Mouse (Mus musculus) left cerebral cortex, postnatal 36 days (tissue): ENCODE measurements around the gene Paxx. TPM values are rescaled to one million over a fixed set of nuclear protein-coding genes. Genes with fewer than 3 reads are reported as not detected.
"Not testable (repeated sequence)": the region's sequence is repeated elsewhere in the genome, so short reads cannot be mapped to it uniquely, and the experiment has no call there.

Source experiments
- DNase-seq, 2 experiments: peaks; one replicate each; pipeline ENCODE4 v3.0.0; 2021 to 2022; ENCODE audit warnings: low spot score in 2 of 2, mixed read lengths in 1 of 2
- intact Hi-C: fragments of 180-260 bp; cut with DNase I; formaldehyde crosslinking; loops from one replicate; pipeline ENCODE4 v1.15.1; 2025
- microRNA-seq: library from miRNA; unstranded; fragments of <30 nt; microRNA quantifications from one replicate; pipeline ENCODE4 v1.2.0, GENCODE M21; 2022
- total RNA-seq, 2 experiments: library from RNA; stranded (reverse); gene quantifications; 2 replicates each; pipeline ENCODE4 v1.2.3; 2021

Gene Paxx
- total RNA-seq, 2 experiments from 2014 or later = 72.8 to 75.8 TPM

DNA sequence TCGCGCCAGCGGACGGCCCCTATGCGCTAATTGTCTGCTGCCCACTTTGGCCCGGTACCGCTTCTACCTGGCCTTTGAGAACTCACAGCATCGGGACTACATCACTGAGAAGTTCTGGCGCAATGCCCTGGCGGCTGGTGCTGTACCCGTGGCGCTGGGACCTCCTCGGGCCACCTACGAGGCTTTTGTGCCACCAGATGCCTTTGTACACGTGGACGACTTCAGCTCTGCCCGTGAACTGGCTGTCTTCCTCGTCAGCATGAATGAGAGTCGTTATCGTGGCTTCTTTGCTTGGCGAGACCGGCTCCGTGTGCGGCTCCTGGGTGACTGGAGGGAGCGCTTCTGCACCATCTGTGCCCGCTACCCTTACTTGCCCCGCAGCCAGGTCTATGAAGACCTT is 35.4 kb downstream of the Paxx start:
- DNase-seq = no peak
- intact Hi-C loops = loop anchor here (5.0 to 10.0 kb wide), 2 partner anchors 69 to 122 kb away; partner anchors contain the start of genes Lcn12 and Traf2

DNA sequence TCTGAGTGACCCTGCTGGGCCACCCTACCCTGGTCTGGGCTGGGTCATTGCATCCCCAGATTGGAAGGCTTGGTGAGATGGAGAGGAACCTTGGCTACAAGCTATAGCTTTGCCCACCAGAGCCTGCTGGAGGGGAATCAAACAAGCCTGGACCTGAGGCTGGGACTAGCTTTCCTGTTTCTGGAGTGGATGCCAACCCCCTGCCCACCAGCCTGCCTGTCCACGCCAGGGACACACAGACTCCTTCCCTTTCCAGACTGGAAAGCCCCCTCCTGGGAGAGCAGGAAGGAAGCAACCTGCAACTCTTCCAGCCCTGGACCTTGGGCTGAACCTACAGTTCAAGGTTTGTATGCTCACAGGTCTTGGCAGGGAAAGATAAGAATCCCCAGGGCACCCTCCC is 37.3 kb downstream of the Paxx start:
- intact Hi-C loops = loop anchor here (10.0 kb wide), 1 partner anchor 71 kb away; the partner anchor contains the start of gene Lcn12
- no peak for DNase-seq

DNA sequence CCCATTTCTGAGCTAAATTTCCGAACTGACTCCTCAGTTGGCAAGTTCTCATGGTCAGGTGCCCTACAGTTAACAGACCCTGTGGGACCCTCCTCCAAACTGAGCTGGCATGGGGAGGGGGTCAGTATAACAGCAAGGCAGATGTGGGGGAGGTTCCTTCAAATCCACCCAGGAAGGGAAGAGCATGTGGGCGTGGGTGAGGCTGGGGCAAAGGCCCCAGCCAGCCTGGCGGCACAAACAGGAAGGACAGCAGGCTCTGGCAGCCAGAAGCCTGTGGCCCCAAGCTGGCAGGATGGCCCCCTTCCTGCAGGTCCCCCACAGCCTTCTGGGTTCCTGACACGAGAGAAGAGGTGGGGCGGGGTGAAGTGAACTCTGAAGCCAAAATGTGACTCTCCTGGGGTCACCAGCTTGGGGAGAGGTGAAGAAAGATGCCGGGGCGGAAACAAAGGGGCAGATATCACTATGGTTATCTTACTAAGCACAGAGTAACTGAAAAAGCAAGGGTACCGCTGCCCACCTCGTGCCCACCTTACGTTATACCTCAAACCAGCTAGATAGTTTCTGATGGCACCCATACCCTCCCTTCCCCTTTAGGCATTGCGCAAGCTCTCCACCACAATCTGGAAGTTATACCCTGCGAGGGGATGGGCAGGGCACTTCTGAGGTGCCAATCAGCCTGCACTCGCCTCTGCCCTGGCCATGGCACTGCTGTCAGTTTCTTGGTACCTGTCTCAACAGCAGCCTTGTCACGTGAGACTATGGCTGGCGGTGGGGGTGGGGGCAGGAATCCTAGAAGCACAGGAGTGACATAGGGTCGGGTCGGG is 38.1 kb downstream of the Paxx start, which contains the start of gene Fut7:
Gene Fut7 (plus strand): TSS at position 681 of the 824 bp plus-strand sequence.
- intact Hi-C loops = loop anchor here (10.0 kb wide), 1 partner anchor 72 kb away; the partner anchor contains the start of gene Lcn12

DNA sequence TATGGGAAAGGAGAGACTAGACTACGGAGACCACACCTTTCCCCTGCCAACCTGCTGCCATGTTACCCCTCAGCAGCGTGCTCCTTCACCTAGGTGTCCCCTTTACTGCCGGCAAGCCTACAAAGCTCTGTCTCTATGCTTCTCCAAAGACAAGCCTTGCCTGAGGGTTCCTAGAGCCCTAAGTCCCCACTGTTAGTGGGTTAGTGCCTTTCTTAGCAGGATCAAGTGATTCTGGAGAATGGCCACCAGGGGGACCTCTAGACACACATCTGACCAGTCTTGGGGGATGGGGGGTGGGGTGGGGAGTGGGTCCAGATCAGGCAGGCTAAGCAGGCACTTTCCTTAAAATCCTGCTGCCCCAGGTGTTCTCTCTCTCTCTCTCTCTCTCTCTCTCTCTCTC is 39.0 kb downstream of the Paxx start:
- intact Hi-C loops = loop anchor here (10.0 kb wide), 1 partner anchor 73 kb away; the partner anchor contains the start of gene Lcn12
- no peak for DNase-seq

More for the DNA sequence above, 38.1 kb downstream of the Paxx start, which contains the start of gene Fut7:
- no peak for DNase-seq

DNA sequence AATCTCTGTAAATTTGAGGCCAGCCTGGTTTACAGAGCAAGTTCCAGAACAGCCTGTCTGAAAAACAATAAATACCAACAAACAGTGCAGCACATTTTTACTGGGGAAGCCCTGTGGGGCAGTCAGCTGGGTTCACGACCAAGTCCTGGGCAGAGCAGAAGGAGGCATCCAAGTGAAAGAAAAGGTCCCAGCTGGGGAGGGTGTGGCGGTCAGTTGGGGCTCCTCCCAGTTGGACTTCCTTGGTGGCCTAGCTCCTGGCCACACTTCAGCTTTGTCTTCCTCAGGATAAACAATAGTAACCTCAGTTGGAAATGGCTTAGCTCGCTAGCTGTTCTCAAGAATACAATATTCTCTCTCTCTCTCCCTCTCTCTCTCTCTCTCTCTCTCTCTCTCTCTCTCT is 43.5 kb downstream of the Paxx start:
- intact Hi-C loops = no loop called here
- DNase-seq = no peak

DNA sequence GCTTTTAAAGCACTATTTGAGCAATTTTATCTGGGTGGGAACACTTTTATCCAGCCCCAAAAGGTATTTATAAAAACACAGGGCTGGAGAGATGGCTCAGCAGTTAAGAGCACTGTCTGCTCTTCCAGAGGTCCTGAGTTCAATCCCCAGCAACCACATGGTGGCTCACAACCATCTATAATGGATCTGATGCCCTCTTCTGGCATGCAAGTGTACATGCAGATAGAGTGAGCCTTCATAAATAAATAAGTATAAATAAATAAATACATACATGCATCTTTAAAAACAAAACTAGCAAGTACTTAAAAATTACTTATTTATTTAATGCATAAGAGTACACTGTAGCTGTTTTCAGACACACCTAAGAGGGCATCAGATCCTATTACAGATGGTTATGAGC is 47.5 kb downstream of the Paxx start:
- intact Hi-C loops, DNase-seq: not testable (repeated sequence)

DNA sequence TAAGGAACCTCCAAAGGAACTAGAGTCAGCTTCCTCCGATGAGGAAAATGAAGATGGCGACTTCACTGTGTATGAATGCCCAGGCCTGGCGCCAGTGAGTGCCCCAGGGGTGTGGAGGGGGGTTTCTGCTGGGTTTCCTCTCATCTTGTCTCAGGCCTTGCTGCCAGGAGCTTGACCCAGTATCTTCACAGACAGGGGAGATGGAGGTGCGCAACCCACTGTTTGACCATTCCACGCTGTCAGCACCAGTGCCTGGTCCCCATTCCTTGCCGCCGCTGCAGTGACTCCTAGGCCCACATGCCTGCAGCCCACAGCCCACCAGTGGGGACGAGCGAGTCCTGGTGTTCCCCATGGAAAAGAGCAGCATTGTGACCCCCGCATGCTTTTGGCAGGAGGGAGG is 52.0 kb downstream of the Paxx start:
- DNase-seq = no peak
- intact Hi-C loops = no loop called here

Small RNAs within 50 kb of the gene (microRNA-seq; reads per million reads assigned to microRNA genes)
- gene Mir3087 = 5.1 reads per million, percentile 17 among the genes with 10 or more reads in this experiment

Other genes starting within 250 kb of the Paxx start
- 10 to 100 TPM; 55.4 to 58.5 TPM for gene Nelfb, start 249.6 kb downstream of the Paxx start, total RNA-seq
- under 1 TPM in 1 of 2 experiments, not detected in 1; 0.29 TPM for gene Stpg3, start 246.5 kb downstream of the Paxx start, total RNA-seq
- not detected for gene Fam166a, start 242.3 kb downstream of the Paxx start, total RNA-seq
- gene Tubb4b, start 236.4 kb downstream of the Paxx start, total RNA-seq = 100 to 1,000 TPM; 334 to 390 TPM
- gene Slc34a3, start 226.7 kb downstream of the Paxx start, total RNA-seq = not detected
- gene Rnf224, start 224.3 kb downstream of the Paxx start, total RNA-seq = not detected
- gene Rnf208, start 218.8 kb downstream of the Paxx start, total RNA-seq = 100 to 1,000 TPM; 244 to 282 TPM
- not detected for gene Cysrt1, start 218.6 kb downstream of the Paxx start, total RNA-seq
- gene AL732309.1, start 214.2 kb downstream of the Paxx start, total RNA-seq = 1 to 10 TPM; 1.9 to 3.2 TPM
- gene Tmem203, start 205.7 kb downstream of the Paxx start, total RNA-seq = 10 to 100 TPM; 32.8 to 44.3 TPM
- gene Tprn, start 198.5 kb downstream of the Paxx start, total RNA-seq = 10 to 100 TPM; 18.5 to 24.7 TPM
- gene Ssna1, start 188.7 kb downstream of the Paxx start, total RNA-seq = 10 to 100 TPM; 60.1 to 68.3 TPM
- gene Anapc2, start 188.6 kb downstream of the Paxx start, total RNA-seq = 10 to 100 TPM; 78.9 to 82.8 TPM
- gene Tmem210, start 172.9 kb downstream of the Paxx start, total RNA-seq = not detected
- gene Lrrc26, start 171.2 kb downstream of the Paxx start, total RNA-seq = not detected
- 100 to 1,000 TPM; 451 to 471 TPM for gene Grin1, start 141.9 kb downstream of the Paxx start, total RNA-seq
- 10 to 100 TPM; 57.0 to 63.7 TPM for gene Man1b1, start 128.8 kb downstream of the Paxx start, total RNA-seq
- gene Dpp7, start 104.7 kb downstream of the Paxx start, total RNA-seq = 10 to 100 TPM; 27.1 to 34.1 TPM
- gene Uap1l1, start 95.4 kb downstream of the Paxx start, total RNA-seq = 10 to 100 TPM; 17.0 to 20.8 TPM
- 1 to 10 TPM; 2.7 to 4.1 TPM for gene Sapcd2, start 88.8 kb downstream of the Paxx start, total RNA-seq
- 10 to 100 TPM; 12.0 to 13.9 TPM for gene Entpd2, start 65.2 kb downstream of the Paxx start, total RNA-seq
- gene Npdc1, start 61.7 kb downstream of the Paxx start, total RNA-seq = 100 to 1,000 TPM; 325 to 339 TPM
- under 1 TPM in 1 of 2 experiments, not detected in 1; 0.20 TPM for gene Fut7, start 37.8 kb downstream of the Paxx start, total RNA-seq
- gene Abca2, start 32.4 kb downstream of the Paxx start, total RNA-seq = 100 to 1,000 TPM; 169 to 174 TPM
- under 1 TPM in 1 of 2 experiments, not detected in 1; 0.69 TPM for gene Clic3, start 4.3 kb downstream of the Paxx start, total RNA-seq
- 1,000 to 10,000 TPM; 1,442 to 2,237 TPM for gene Ptgds, start 9.0 kb upstream of the Paxx start, total RNA-seq
- gene Lcn12, start 32.8 kb upstream of the Paxx start, total RNA-seq = not detected
- 100 to 1,000 TPM; 107 to 127 TPM for gene Fbxw5, start 39.7 kb upstream of the Paxx start, total RNA-seq
- 1 to 10 TPM; 1.0 to 1.6 TPM for gene C8g, start 40.6 kb upstream of the Paxx start, total RNA-seq
- gene Traf2, start 85.8 kb upstream of the Paxx start, total RNA-seq = 1 to 10 TPM; 8.7 to 9.3 TPM
- gene Edf1, start 96.8 kb upstream of the Paxx start, total RNA-seq = 100 to 1,000 TPM; 189 to 236 TPM
- gene Mamdc4, start 113.8 kb upstream of the Paxx start, total RNA-seq = 1 to 10 TPM; 1.4 to 2.4 TPM
- 10 to 100 TPM; 74.6 to 75.4 TPM for gene Phpt1, start 114.1 kb upstream of the Paxx start, total RNA-seq
- 100 to 1,000 TPM in 1 of 2 experiments, 10 to 100 TPM in 1; 99.8 to 110 TPM for gene Ajm1, start 120.7 kb upstream of the Paxx start, total RNA-seq
- 100 to 1,000 TPM; 144 to 160 TPM for gene Rabl6, start 147.4 kb upstream of the Paxx start, total RNA-seq
- not detected for gene Ccdc183, start 156.6 kb upstream of the Paxx start, total RNA-seq
- gene Tmem141, start 160.9 kb upstream of the Paxx start, total RNA-seq = 10 to 100 TPM; 19.8 to 29.2 TPM
- gene Fcna, start 166.9 kb upstream of the Paxx start, total RNA-seq = under 1 TPM; 0.25 to 0.50 TPM
- not detected for gene Lcn8, start 192.0 kb upstream of the Paxx start, total RNA-seq
- gene Lcn5, start 196.9 kb upstream of the Paxx start, total RNA-seq = not detected
- not detected for gene Lcn6, start 215.7 kb upstream of the Paxx start, total RNA-seq
- not detected for gene Lcn10, start 221.6 kb upstream of the Paxx start, total RNA-seq
- gene Obp2a, start 238.9 kb upstream of the Paxx start, total RNA-seq = not detected
- gene Bmyc, start 245.6 kb upstream of the Paxx start, total RNA-seq = 100 to 1,000 TPM in 1 of 2 experiments, 10 to 100 TPM in 1; 83.5 to 107 TPM